Mouse (Mus musculus): ENCODE results near the gene Polr1c.

DNA sequence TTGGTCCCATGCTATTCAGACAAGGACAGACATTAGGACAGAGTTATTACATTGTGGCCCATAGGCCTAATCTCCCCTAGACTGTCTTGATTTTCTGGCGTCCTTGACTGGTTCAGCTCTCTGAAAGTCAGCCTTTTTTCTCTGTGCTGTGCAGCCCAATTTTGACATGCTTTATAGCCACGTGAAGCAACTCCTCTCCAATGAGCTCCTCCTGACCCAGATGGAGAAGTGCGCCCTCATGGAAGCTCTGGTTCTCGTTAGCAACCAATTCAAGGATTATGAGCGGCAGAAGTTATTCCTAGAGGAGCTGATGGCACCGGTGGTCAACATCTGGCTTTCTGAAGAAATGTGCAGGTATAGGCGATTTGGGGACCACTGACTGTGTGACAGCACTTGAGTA is 20.3 kb downstream of the Polr1c start:
- TF ChIP-seq CTCF (IDR thresholded peaks at IDR 0.05; ENCODE audit: insufficient read depth, low read length) (no peak), POLR2A (IDR thresholded peaks at IDR 0.05; ENCODE audit: borderline replicate concordance, extremely low read depth, low read depth, low read length) (no peak)
